Mouse (Mus musculus) C2C12 (cell line): ENCODE measurements around the gene Nicn1. TPM values are rescaled to one million over a fixed set of nuclear protein-coding genes. Genes with fewer than 3 reads are reported as not detected.

Source experiments
- H3K27me3 ChIP-seq: one replicate; pipeline ENCODE4 v1.6.1; 2011; ENCODE audit not compliant: control insufficient read depth, insufficient read depth, insufficient read length
- H3K36me3 ChIP-seq: one replicate; pipeline ENCODE4 v1.6.1; 2011; ENCODE audit not compliant: control insufficient read depth, insufficient read depth
- H3K4me3 ChIP-seq: one replicate; pipeline ENCODE4 v1.5.1; 2011; ENCODE audit warnings: mild to moderate bottlenecking, control low read depth; ENCODE audit not compliant: poor library complexity, insufficient read depth, severe bottlenecking
- H3K79me2 ChIP-seq: one replicate; pipeline ENCODE4 v1.6.1; 2011; ENCODE audit not compliant: control insufficient read depth, insufficient read depth
- H3K79me3 ChIP-seq: one replicate; pipeline ENCODE4 v1.6.1; 2011; ENCODE audit warnings: low read depth, control low read depth
- H3ac ChIP-seq: one replicate; pipeline ENCODE3; 2011; ENCODE audit warnings: low read depth; ENCODE audit not compliant: control insufficient read depth, insufficient read length
- CEBPB ChIP-seq: IDR thresholded peaks from one replicate; pipeline ENCODE4 v1.6.1; 2011; ENCODE audit warnings: low read depth, mild to moderate bottlenecking, control low read depth, moderate library complexity
- CTCF ChIP-seq: IDR thresholded peaks from one replicate; pipeline ENCODE4 v1.5.1; 2011; ENCODE audit not compliant: control insufficient read depth, insufficient read depth, insufficient read length
- FOSL1 ChIP-seq: IDR thresholded peaks from one replicate; pipeline ENCODE4 v1.8.0; 2011; ENCODE audit warnings: mild to moderate bottlenecking, low read length; ENCODE audit not compliant: poor library complexity, insufficient read depth, severe bottlenecking
- MAX ChIP-seq: IDR thresholded peaks from one replicate; pipeline ENCODE4 v1.6.1; 2011; ENCODE audit warnings: mild to moderate bottlenecking, control low read depth
- MYOD1 ChIP-seq: IDR thresholded peaks from one replicate; pipeline ENCODE4 v1.6.1; 2011; ENCODE audit warnings: low read depth; ENCODE audit not compliant: control insufficient read depth, insufficient read length
- MYOG ChIP-seq: IDR thresholded peaks from one replicate; pipeline ENCODE4 v1.6.1; 2011; ENCODE audit not compliant: control insufficient read depth, insufficient read length; ENCODE audit errors: extremely low read depth
- USF1 ChIP-seq: IDR thresholded peaks from one replicate; pipeline ENCODE4 v1.6.1; 2011; ENCODE audit warnings: low read depth, mild to moderate bottlenecking, control low read depth, moderate library complexity
- polyA plus RNA-seq: library from polyadenylated mRNA; unstranded; fragments of >200 nt; fragmentation: generic; extraction: Trizol; gene quantifications from one replicate; pipeline ENCODE4 v1.2.1, GENCODE M21; 2012; ENCODE audit warnings: missing spikeins

The Nicn1 gene
- polyA plus RNA-seq, 1 experiment = 24.6 TPM

- Histone ChIP-seq H3ac (no peak overlapping the region), H3K79me2 (peaks cover 17% of the 10 kb centered on the region), H3K4me3 (no peak overlapping the region), H3K79me3 (peaks cover 15% of the 10 kb centered on the region), H3K27me3 (no peaks in the 10 kb centered on the region), H3K36me3 (peaks cover 26% of the 10 kb centered on the region)
- TF ChIP-seq MYOD1 (no peak), CEBPB (no peak), MAX (no peak), CTCF (no peak), MYOG (no peak), FOSL1 (no peak), USF1 (no peak)
These were observed 52.1 kb downstream of the Nicn1 start for GRCm38 (mm10) chr9:108342301-108342831.

GRCm38 (mm10) chr9:108343331-108343730, 53.1 kb downstream of the Nicn1 start:
- Histone ChIP-seq H3K36me3 (peaks cover 19% of the 10 kb centered on the region), H3K79me2 (peaks cover 23% of the 10 kb centered on the region), H3K4me3 (no peak overlapping the region), H3K27me3 (no peaks in the 10 kb centered on the region), H3ac (no peak overlapping the region), H3K79me3 (peaks cover 16% of the 10 kb centered on the region)
- TF ChIP-seq MYOD1 (no peak), MYOG (no peak), CTCF (no peak), USF1 (no peak), FOSL1 (no peak), CEBPB (no peak), MAX (no peak)

- no peak overlapping the region for H3ac ChIP-seq
- H3K79me3 ChIP-seq = peaks cover 21% of the 10 kb centered on the region
- TF ChIP-seq CTCF (no peak), MAX (no peak), MYOD1 (no peak), MYOG (no peak), FOSL1 (no peak), CEBPB (no peak), USF1 (no peak)
- H3K79me2 ChIP-seq = peaks cover 28% of the 10 kb centered on the region
- no peak overlapping the region for H3K4me3 ChIP-seq
- peaks cover 16% of the 10 kb centered on the region for H3K36me3 ChIP-seq
- H3K27me3 ChIP-seq = no peaks in the 10 kb centered on the region
These were observed 53.6 kb downstream of the Nicn1 start for GRCm38 (mm10) chr9:108343835-108344234.

- Histone ChIP-seq H3ac (no peak overlapping the region), H3K36me3 (peaks cover 16% of the 10 kb centered on the region), H3K27me3 (no peaks in the 10 kb centered on the region), H3K79me3 (peaks cover 26% of the 10 kb centered on the region), H3K79me2 (peaks cover 31% of the 10 kb centered on the region), H3K4me3 (no peak overlapping the region)
- TF ChIP-seq CEBPB (no peak), CTCF (no peak), FOSL1 (no peak), MAX (no peak)
These were observed 54.2 kb downstream of the Nicn1 start for GRCm38 (mm10) chr9:108344471-108344870.

Other genes starting within 250 kb of the Nicn1 start
- gene Gmppb, start 241.2 kb upstream of the Nicn1 start, polyA plus RNA-seq = 23.5 TPM
- gene Amigo3, start 237.3 kb upstream of the Nicn1 start, polyA plus RNA-seq = 1.9 TPM
- 0.09 TPM for gene Mst1, start 210.0 kb upstream of the Nicn1 start, polyA plus RNA-seq
- 15.4 TPM for gene Rnf123, start 207.1 kb upstream of the Nicn1 start, polyA plus RNA-seq
- gene Apeh, start 195.8 kb upstream of the Nicn1 start, polyA plus RNA-seq = 49.1 TPM
- 0.85 TPM for gene Bsn, start 100.0 kb upstream of the Nicn1 start, polyA plus RNA-seq
- 42.3 TPM for gene Dag1, start 26.5 kb upstream of the Nicn1 start, polyA plus RNA-seq
- gene Amt, start 6.4 kb downstream of the Nicn1 start, polyA plus RNA-seq = 0.71 TPM
- gene Rhoa, start 15.7 kb downstream of the Nicn1 start, polyA plus RNA-seq = 300 TPM
- gene Tcta, start 15.7 kb downstream of the Nicn1 start, polyA plus RNA-seq = 13.7 TPM
- 667 TPM for gene Gpx1, start 48.5 kb downstream of the Nicn1 start, polyA plus RNA-seq
- gene Usp4, start 57.4 kb downstream of the Nicn1 start, polyA plus RNA-seq = 82.3 TPM
- gene 1700102P08Rik, start 102.4 kb downstream of the Nicn1 start, polyA plus RNA-seq = 0.16 TPM
- gene Ccdc36, start 138.1 kb downstream of the Nicn1 start, polyA plus RNA-seq = not detected
- gene BC048562, start 146.1 kb downstream of the Nicn1 start, polyA plus RNA-seq = not detected
- gene Ccdc71, start 170.1 kb downstream of the Nicn1 start, polyA plus RNA-seq = 35.2 TPM
- gene Klhdc8b, start 171.2 kb downstream of the Nicn1 start, polyA plus RNA-seq = 1.4 TPM
- gene Lamb2, start 189.3 kb downstream of the Nicn1 start, polyA plus RNA-seq = 36.3 TPM
- 70.8 TPM for gene Usp19, start 200.2 kb downstream of the Nicn1 start, polyA plus RNA-seq
- 203 TPM for gene Qars, start 217.3 kb downstream of the Nicn1 start, polyA plus RNA-seq
- 58.2 TPM for gene Qrich1, start 226.4 kb downstream of the Nicn1 start, polyA plus RNA-seq